Mouse (Mus musculus): ENCODE results near the gene Zfp961. TPM values are rescaled to one million over a fixed set of nuclear protein-coding genes. Genes with fewer than 3 reads are reported as not detected.
"Not testable (repeated sequence)": the region's sequence is repeated elsewhere in the genome, so short reads cannot be mapped to it uniquely, and the experiment has no call there.

Zfp961 gene
- polyA plus RNA-seq, 1 experiment from 2014 or later, result 20.7 TPM

DNA sequence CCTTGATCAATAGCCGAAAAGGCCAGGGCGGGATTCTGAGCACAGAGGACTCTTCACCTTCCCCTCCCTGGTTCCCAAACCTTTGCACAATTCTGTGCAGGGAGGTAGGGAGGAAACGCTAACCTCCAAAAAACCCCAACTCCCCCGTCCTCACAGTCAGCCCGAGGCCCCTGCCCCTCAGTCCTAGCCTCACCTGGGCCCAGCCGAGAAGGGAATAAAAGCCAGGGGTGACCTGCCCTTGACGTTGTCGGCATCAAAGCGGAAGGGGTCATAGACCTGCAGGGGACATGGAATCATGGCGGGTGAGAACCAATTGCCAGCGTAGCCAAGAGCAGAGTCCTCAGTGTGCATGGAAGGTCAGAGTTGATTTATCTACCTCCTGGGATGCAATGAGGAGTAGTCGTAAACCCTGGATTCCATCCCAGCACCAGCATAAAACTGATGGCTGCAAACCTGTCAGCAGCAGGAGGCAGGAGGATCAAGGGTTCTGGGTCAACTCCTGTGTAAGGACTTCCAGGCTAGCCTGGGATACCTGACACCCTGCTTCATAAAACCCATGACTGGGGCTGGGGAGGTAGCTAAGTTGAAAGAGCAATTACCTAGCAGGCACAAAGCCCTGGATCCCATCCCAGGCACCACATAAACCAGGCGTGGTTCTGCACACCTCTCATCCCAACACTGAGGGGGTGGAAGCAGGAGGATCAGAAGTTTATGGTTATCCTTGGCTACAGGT lies 38.2 kb downstream of the Zfp961 start:
- WGBS, result 32% methylated on average over 13 of the region's 13 CpGs
- H3K36me3 ChIP-seq, result no peaks in the 10 kb centered on the region
- peak overlapping the region; percentile 63 for H3K9ac ChIP-seq (replicated peaks)
- no peaks in the 10 kb centered on the region for H3K27me3 ChIP-seq
- H3K4me3 ChIP-seq (replicated peaks), result peak overlapping the region; percentile 47
- H3K4me2 ChIP-seq, result peak overlapping the region; percentile 61
- H3K4me1 ChIP-seq (replicated peaks), result peaks cover 7% of the 10 kb centered on the region; the same call in 1 of the 2 replicates
- no peaks in the 10 kb centered on the region for H3K9me3 ChIP-seq
- ATAC-seq (ENCODE audit: insufficient number of reproducible peaks, insufficient read depth, low FRiP score, low TSS enrichment, low read depth), result peak; percentile 13; the same call in 1 of the 2 replicates
- no peak overlapping the region for H3K27ac ChIP-seq

DNA sequence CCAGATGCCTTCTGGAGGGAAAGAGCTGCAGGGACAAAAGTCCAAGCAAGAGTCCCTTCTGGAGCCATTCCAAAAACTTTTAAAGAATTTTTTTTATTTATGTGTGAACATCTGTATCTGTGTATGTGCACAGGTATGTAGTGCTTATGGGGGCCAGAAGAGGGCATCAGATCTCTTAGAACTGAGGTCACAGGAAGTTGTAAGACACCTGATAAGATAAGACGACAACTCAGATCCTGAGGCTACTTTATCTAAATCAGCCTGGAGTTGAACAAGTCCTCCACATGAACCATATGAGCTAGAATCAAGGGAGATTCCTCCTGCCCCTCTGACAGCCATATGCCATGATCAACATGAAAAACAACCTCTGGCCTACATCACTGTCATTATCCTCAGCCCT lies 48.6 kb downstream of the Zfp961 start:
- WGBS, result 88% methylated on average over 1 of the region's 1 CpGs
- no peaks in the 10 kb centered on the region for H3K9me3 ChIP-seq

GRCm38 (mm10) chr8:72000223-72000622 lies 49.4 kb downstream of the Zfp961 start:
- H3K4me1 ChIP-seq (replicated peaks), result no peaks in the 10 kb centered on the region
- H3K4me3 ChIP-seq (replicated peaks), result no peak overlapping the region
- H3K27me3 ChIP-seq, result no peaks in the 10 kb centered on the region
- no peak overlapping the region for H3K9ac ChIP-seq (replicated peaks)
- H3K4me2 ChIP-seq, result no peak overlapping the region
- no peaks in the 10 kb centered on the region for H3K36me3 ChIP-seq
- H3K9me3 ChIP-seq, result no peaks in the 10 kb centered on the region
- 61% methylated on average over 3 of the region's 3 CpGs for WGBS
- ATAC-seq (ENCODE audit: insufficient number of reproducible peaks, insufficient read depth, low FRiP score, low TSS enrichment, low read depth), result no peak
- H3K27ac ChIP-seq, result no peak overlapping the region

More for the DNA sequence above, 48.6 kb downstream of the Zfp961 start:
- Histone ChIP-seq H3K27me3 (no peaks in the 10 kb centered on the region), H3K9ac (replicated peaks) (no peak overlapping the region), H3K27ac (no peak overlapping the region), H3K4me2 (no peak overlapping the region), H3K36me3 (no peaks in the 10 kb centered on the region), H3K4me1 (replicated peaks) (no peaks in the 10 kb centered on the region), H3K4me3 (replicated peaks) (no peak overlapping the region)
- ATAC-seq (ENCODE audit: insufficient number of reproducible peaks, insufficient read depth, low FRiP score, low TSS enrichment, low read depth), result no peak

DNA sequence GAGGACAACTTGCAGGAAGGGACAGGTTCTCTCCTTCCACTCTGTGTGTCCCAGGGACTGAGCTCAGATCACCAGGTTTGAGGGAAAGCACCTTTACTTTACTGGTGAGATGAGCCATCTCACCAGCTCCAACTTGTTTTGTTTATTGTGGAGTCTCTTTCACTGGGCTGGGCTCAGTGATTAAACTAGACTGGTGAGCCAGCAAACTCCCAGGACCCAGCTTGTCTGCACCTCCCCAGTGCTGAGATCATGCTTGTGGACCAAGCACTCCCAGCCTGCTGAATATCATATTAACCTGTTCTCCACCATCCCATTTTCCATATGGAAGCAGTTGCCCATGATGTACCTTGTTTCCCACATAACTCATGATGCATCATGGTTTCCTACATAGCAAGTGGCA lies 52.1 kb downstream of the Zfp961 start:
- Histone ChIP-seq H3K4me1 (replicated peaks) (no peaks in the 10 kb centered on the region), H3K9ac (replicated peaks) (no peak overlapping the region), H3K9me3 (no peaks in the 10 kb centered on the region), H3K4me3 (replicated peaks) (no peak overlapping the region), H3K36me3 (no peaks in the 10 kb centered on the region), H3K27ac (no peak overlapping the region), H3K4me2 (no peak overlapping the region), H3K27me3 (no peaks in the 10 kb centered on the region)
- ATAC-seq (ENCODE audit: insufficient number of reproducible peaks, insufficient read depth, low FRiP score, low TSS enrichment, low read depth), result no peak

- Histone ChIP-seq H3K27ac (no peak overlapping the region), H3K4me1 (replicated peaks) (no peaks in the 10 kb centered on the region), H3K27me3 (no peaks in the 10 kb centered on the region), H3K4me3 (replicated peaks) (no peak overlapping the region), H3K4me2 (no peak overlapping the region), H3K9ac (replicated peaks) (no peak overlapping the region), H3K9me3 (no peaks in the 10 kb centered on the region), H3K36me3 (no peaks in the 10 kb centered on the region)
- WGBS, result 80% methylated on average over 3 of the region's 3 CpGs
- ATAC-seq (ENCODE audit: insufficient number of reproducible peaks, insufficient read depth, low FRiP score, low TSS enrichment, low read depth), result no peak
Measured at GRCm38 (mm10) chr8:72005912-72006311, 55.1 kb downstream of the Zfp961 start.

- no peak overlapping the region for H3K9ac ChIP-seq (replicated peaks)
- H3K27ac ChIP-seq, result no peak overlapping the region
- H3K36me3 ChIP-seq, result no peaks in the 10 kb centered on the region
- no peak overlapping the region for H3K4me2 ChIP-seq
- WGBS, result 84% methylated on average over 1 of the region's 1 CpGs
- no peaks in the 10 kb centered on the region for H3K4me1 ChIP-seq (replicated peaks)
- no peaks in the 10 kb centered on the region for H3K27me3 ChIP-seq
- no peak overlapping the region for H3K4me3 ChIP-seq (replicated peaks)
- no peaks in the 10 kb centered on the region for H3K9me3 ChIP-seq
- ATAC-seq (ENCODE audit: insufficient number of reproducible peaks, insufficient read depth, low FRiP score, low TSS enrichment, low read depth), result no peak
Measured at GRCm38 (mm10) chr8:72006763-72007162, 55.9 kb downstream of the Zfp961 start.

GRCm38 (mm10) chr8:72008134-72008641 lies 57.4 kb downstream of the Zfp961 start:
- Histone ChIP-seq H3K36me3 (no peaks in the 10 kb centered on the region), H3K27me3 (no peaks in the 10 kb centered on the region), H3K9ac (replicated peaks) (no peak overlapping the region), H3K4me2 (no peak overlapping the region), H3K27ac (no peak overlapping the region), H3K4me3 (replicated peaks) (no peak overlapping the region), H3K9me3 (no peaks in the 10 kb centered on the region), H3K4me1 (replicated peaks) (no peaks in the 10 kb centered on the region)
- ATAC-seq (ENCODE audit: insufficient number of reproducible peaks, insufficient read depth, low FRiP score, low TSS enrichment, low read depth), result no peak
- WGBS, result 77% methylated on average over 3 of the region's 3 CpGs

DNA sequence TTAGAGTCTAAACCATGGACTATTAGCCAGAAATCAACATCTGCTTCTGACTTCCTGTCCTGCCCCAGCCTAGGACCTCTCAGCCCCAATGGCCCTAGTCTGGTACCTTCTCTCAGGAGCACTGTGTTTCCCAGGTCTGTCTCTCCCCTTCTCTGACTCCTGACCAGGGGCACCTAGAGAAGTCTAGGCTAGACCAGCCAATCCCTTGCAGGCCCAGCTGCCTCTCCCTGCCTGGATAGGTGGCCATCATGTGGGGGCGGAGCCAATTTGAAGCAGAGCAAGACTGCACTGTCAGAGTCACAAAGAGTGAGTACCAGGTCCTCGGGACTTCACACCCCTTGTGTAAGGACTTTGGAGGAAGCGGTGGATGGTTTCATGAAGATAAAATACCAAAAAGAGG lies 58.6 kb downstream of the Zfp961 start, which contains the start of gene Cyp4f18:
TSS of gene Cyp4f18 (minus strand) at position 154 of the 400 bp plus-strand sequence.
- Histone ChIP-seq H3K27me3 (no peaks in the 10 kb centered on the region), H3K4me3 (replicated peaks) (no peak within 1 kb of the TSS), H3K4me2 (no peak within 1 kb of the TSS), H3K27ac (no peak within 1 kb of the TSS), H3K36me3 (no peaks in the 10 kb centered on the region), H3K9ac (replicated peaks) (no peak within 1 kb of the TSS), H3K9me3 (no peaks in the 10 kb centered on the region), H3K4me1 (replicated peaks) (no peaks in the 10 kb centered on the region)
- WGBS, result 75% methylated on average over 3 of the region's 3 CpGs
- ATAC-seq (ENCODE audit: insufficient number of reproducible peaks, insufficient read depth, low FRiP score, low TSS enrichment, low read depth), result no peak

DNA sequence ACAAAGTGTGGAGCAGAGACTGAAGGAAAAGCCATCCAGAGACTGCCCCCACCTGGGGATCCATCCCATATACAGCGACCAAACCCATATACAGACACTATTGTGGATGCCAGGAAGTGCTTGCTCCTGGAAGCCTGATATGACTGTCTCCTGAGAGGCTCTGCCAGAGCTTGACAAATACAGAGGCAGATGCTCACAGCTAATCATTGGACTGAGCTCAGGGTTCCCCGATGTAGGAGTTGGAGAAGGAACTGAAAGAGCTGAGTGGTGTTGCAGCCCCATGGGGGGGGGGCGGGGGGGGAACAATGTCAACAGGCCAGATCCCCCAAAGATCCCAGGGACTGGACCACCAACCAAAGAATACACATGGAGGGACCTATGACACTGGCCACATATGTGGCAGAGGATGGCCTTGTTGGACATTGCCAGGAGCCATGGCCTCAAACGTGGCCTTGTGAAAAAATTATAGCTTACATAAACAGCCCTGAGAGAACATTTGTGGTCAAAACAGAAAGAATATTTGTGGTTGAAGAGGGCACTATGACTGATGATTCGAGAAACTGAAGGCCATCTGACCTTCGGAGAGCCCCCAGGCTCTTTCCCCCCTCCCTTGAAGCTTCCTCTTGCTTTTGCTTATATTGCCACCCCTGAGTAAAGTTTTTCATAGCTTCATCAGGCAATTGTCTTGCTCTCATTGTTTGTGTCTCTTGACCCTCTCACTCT lies 62.8 kb downstream of the Zfp961 start:
- not testable (repeated sequence) for H3K4me2 ChIP-seq; H3K27ac ChIP-seq; H3K4me1 ChIP-seq (replicated peaks); H3K27me3 ChIP-seq; H3K9ac ChIP-seq (replicated peaks); H3K4me3 ChIP-seq (replicated peaks); H3K9me3 ChIP-seq; H3K36me3 ChIP-seq; ATAC-seq (ENCODE audit: insufficient number of reproducible peaks, insufficient read depth, low FRiP score, low TSS enrichment, low read depth)
- 72% methylated on average over 6 of the region's 6 CpGs for WGBS

- not testable (repeated sequence) for H3K4me2 ChIP-seq; H3K9ac ChIP-seq (replicated peaks); H3K4me1 ChIP-seq (replicated peaks); ATAC-seq (ENCODE audit: insufficient number of reproducible peaks, insufficient read depth, low FRiP score, low TSS enrichment, low read depth); H3K9me3 ChIP-seq; H3K27me3 ChIP-seq; H3K4me3 ChIP-seq (replicated peaks); H3K27ac ChIP-seq; H3K36me3 ChIP-seq
- WGBS, result 73% methylated on average over 2 of the region's 2 CpGs
Measured at GRCm38 (mm10) chr8:72017339-72017738, 66.5 kb downstream of the Zfp961 start.

- Histone ChIP-seq H3K9ac (replicated peaks) (no peak overlapping the region), H3K36me3 (no peaks in the 10 kb centered on the region), H3K27me3 (no peaks in the 10 kb centered on the region), H3K4me1 (replicated peaks) (no peaks in the 10 kb centered on the region), H3K9me3 (no peaks in the 10 kb centered on the region), H3K27ac (no peak overlapping the region), H3K4me2 (no peak overlapping the region), H3K4me3 (replicated peaks) (no peak overlapping the region)
- ATAC-seq (ENCODE audit: insufficient number of reproducible peaks, insufficient read depth, low FRiP score, low TSS enrichment, low read depth), result no peak
- 76% methylated on average over 2 of the region's 2 CpGs for WGBS
Measured at GRCm38 (mm10) chr8:72018141-72018540, 67.3 kb downstream of the Zfp961 start.
